Mouse (Mus musculus) kidney, adult 11 months (tissue): ENCODE data around the gene Prc1.

Source experiments
- DNase-seq: peaks from one replicate; pipeline ENCODE4 v3.0.0; 2022

Prc1 gene

GRCm38 (mm10) chr7:80294062-80294763, at the start of gene Prc1:
TSS of gene Prc1 (plus strand) at chr7:80294450.
- peak; percentile 99 for DNase-seq

- DNase-seq = no peak
Observed at GRCm38 (mm10) chr7:80244851-80245250, 49.4 kb upstream of the Prc1 start.

- peak; percentile 98 for DNase-seq
Observed at GRCm38 (mm10) chr7:80246148-80246721, 48.0 kb upstream of the Prc1 start, which contains the start of gene Ttll13. TSS of gene Ttll13 (plus strand) at chr7:80246376.

- DNase-seq = no peak
Observed at GRCm38 (mm10) chr7:80246859-80247258, 47.4 kb upstream of the Prc1 start.

- DNase-seq = no peak
Observed at GRCm38 (mm10) chr7:80252437-80252836, 41.8 kb upstream of the Prc1 start.

GRCm38 (mm10) chr7:80252886-80253285, 41.4 kb upstream of the Prc1 start:
- no peak for DNase-seq

- DNase-seq = no peak
Observed at GRCm38 (mm10) chr7:80255981-80256380, 38.3 kb upstream of the Prc1 start.

GRCm38 (mm10) chr7:80257706-80258105, 36.5 kb upstream of the Prc1 start:
- DNase-seq = no peak

GRCm38 (mm10) chr7:80260625-80261371, 33.5 kb upstream of the Prc1 start, which contains the start of gene Ngrn:
TSS of gene Ngrn (plus strand) at chr7:80261215.
- peak; percentile 85 for DNase-seq

GRCm38 (mm10) chr7:80261372-80261990, 32.8 kb upstream of the Prc1 start:
- no peak for DNase-seq

- no peak for DNase-seq
Observed at GRCm38 (mm10) chr7:80264606-80265005, 29.6 kb upstream of the Prc1 start.

GRCm38 (mm10) chr7:80267764-80268163, 26.5 kb upstream of the Prc1 start:
- DNase-seq = no peak

GRCm38 (mm10) chr7:80268897-80269750, 25.1 kb upstream of the Prc1 start, which contains the start of gene Vps33b:
TSS of gene Vps33b (plus strand) at chr7:80269649.
- peak; percentile 94 for DNase-seq

- DNase-seq = no peak
Observed at GRCm38 (mm10) chr7:80269751-80270255, 24.4 kb upstream of the Prc1 start.

- no peak for DNase-seq
Observed at GRCm38 (mm10) chr7:80273456-80273855, 20.8 kb upstream of the Prc1 start.

- no peak for DNase-seq
Observed at GRCm38 (mm10) chr7:80276374-80276773, 17.9 kb upstream of the Prc1 start.

GRCm38 (mm10) chr7:80280032-80280431, 14.2 kb upstream of the Prc1 start:
- no peak for DNase-seq

GRCm38 (mm10) chr7:80280998-80281397, 13.3 kb upstream of the Prc1 start:
- no peak for DNase-seq

GRCm38 (mm10) chr7:80281646-80282045, 12.6 kb upstream of the Prc1 start:
- DNase-seq = no peak

GRCm38 (mm10) chr7:80283226-80283918, 10.9 kb upstream of the Prc1 start:
- no peak for DNase-seq

GRCm38 (mm10) chr7:80284391-80284790, 9.9 kb upstream of the Prc1 start:
- DNase-seq = no peak
